Mouse (Mus musculus) spleen, adult 12 weeks (tissue): Measurements from ENCODE around the gene Vmn1r88.

ENCODE experiments used
- DNase-seq: peaks from one replicate; pipeline ENCODE4 v3.0.0; 2022; ENCODE audit warnings: low spot score

Vmn1r88 gene

GRCm38 (mm10) chr7:13159268-13159667, at the start of gene Vmn1r88:
Vmn1r88 (plus strand) TSS chr7:13159568.
- DNase-seq: no peak

- no peak for DNase-seq
Measured at GRCm38 (mm10) chr7:13119817-13120216, 39.6 kb upstream of the Vmn1r88 start, which contains the start of gene Vmn1r86. Vmn1r86 (minus strand) TSS chr7:13119917.

GRCm38 (mm10) chr7:13123554-13124153, 35.7 kb upstream of the Vmn1r88 start:
- peak; percentile 55 for DNase-seq

- no peak for DNase-seq
Measured at GRCm38 (mm10) chr7:13131856-13132255, 27.5 kb upstream of the Vmn1r88 start.

GRCm38 (mm10) chr7:13137340-13137739, 22.0 kb upstream of the Vmn1r88 start:
- no peak for DNase-seq

- no peak for DNase-seq
Measured at GRCm38 (mm10) chr7:13140057-13140456, 19.3 kb upstream of the Vmn1r88 start, which contains the start of gene Vmn1r87. Vmn1r87 (minus strand) TSS chr7:13140157.

- DNase-seq: no peak
Measured at GRCm38 (mm10) chr7:13212720-13213119, 53.4 kb downstream of the Vmn1r88 start, which contains the start of gene Vmn1r89. Vmn1r89 (plus strand) TSS chr7:13213020.
